Mouse (Mus musculus): ENCODE data around the gene Tnpo3. TPM values are rescaled to one million over a fixed set of nuclear protein-coding genes. Genes with fewer than 3 reads are reported as not detected.

Tnpo3 gene
- total and polyA plus RNA-seq, 2 experiments, result 26.8 to 34.7 TPM

DNA sequence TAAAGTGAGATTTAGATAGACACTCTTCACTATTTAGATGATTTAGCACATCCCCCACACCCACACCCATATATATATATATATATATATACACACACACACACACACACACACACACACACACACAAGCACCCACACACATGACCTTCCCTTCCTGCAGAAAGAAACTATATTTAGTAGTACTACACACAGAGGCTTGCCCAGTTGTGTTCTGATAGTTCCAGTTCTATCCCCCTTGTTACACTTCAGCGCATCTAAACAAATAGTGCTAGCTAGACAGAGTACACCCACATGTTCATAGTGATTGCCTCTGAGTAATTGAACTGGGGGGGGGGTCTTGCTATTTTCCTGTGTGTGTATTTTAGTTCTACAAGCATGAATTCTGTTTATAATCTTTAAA is 24.9 kb upstream of the Tnpo3 start:
- Histone ChIP-seq H3K79me2 (ENCODE audit: control insufficient read depth, insufficient read depth, low read length) (no peaks in the 10 kb centered on the region), H3K4me1 (ENCODE audit: control insufficient read depth, insufficient read depth, low read length) (no peaks in the 10 kb centered on the region), H3K27ac (replicated peaks; ENCODE audit: insufficient read depth, low read depth, low read length) (no peak overlapping the region), H3K9ac (ENCODE audit: low read depth, low read length) (no peak overlapping the region), H3K27me3 (ENCODE audit: control insufficient read depth, insufficient read depth, low read length) (peaks cover 3% of the 10 kb centered on the region; the same call in 1 of the 2 replicates), H3K4me3 (ENCODE audit: insufficient read depth, low read depth, low read length) (no peak overlapping the region), H3K36me3 (ENCODE audit: control insufficient read depth, insufficient read depth, low read length) (no peaks in the 10 kb centered on the region)
- 94% methylated on average over 1 of the region's 1 CpGs for WGBS
- DNase-seq (ENCODE audit: extremely low read depth, low read depth, low spot score), result no peak
- no peak for TF ChIP-seq POLR2A (IDR thresholded peaks at IDR 0.05; ENCODE audit: extremely low read depth, insufficient read depth, low read length)

DNA sequence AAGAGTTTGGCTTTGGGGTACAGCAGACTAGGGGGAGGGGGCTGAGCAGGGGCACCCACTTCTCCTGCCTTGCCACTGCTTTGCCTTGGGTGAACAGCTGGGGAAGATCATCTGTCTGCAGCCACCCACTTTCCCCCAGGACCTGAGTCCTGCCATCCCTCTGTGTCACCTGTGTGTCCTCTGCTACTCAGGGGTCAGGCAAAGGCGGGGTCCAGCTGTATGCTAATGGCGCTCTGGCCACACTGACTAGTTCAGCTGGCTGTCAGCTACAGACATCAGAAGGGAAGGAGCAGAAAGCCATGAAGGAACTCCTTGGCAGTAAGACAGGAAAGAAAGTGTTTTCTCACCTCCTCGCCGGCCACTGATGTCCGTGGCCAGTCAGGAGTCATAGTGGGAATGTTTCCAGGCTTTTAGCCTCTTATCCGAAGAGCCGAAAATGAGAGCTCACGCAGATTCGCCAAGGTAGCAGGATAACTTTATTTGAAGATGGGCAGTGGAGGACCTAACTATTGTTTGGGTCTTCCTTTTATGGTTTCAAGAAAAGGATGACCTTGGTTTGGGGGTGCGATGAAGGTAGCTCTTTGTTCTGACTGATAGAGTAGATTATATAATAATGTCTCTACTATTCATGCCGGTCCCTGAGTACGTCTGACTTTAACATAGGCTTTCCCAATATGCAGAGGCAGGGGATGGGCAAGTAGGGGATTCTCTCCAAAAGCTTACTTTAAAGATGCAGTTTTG is 23.0 kb upstream of the Tnpo3 start:
- Histone ChIP-seq H3K4me1 (ENCODE audit: control insufficient read depth, insufficient read depth, low read length) (no peaks in the 10 kb centered on the region), H3K9ac (ENCODE audit: low read depth, low read length) (no peak overlapping the region), H3K4me3 (ENCODE audit: insufficient read depth, low read depth, low read length) (no peak overlapping the region), H3K79me2 (ENCODE audit: control insufficient read depth, insufficient read depth, low read length) (no peaks in the 10 kb centered on the region), H3K27ac (replicated peaks; ENCODE audit: insufficient read depth, low read depth, low read length) (no peak overlapping the region), H3K36me3 (ENCODE audit: control insufficient read depth, insufficient read depth, low read length) (no peaks in the 10 kb centered on the region), H3K27me3 (ENCODE audit: control insufficient read depth, insufficient read depth, low read length) (peaks cover 3% of the 10 kb centered on the region; the same call in 1 of the 2 replicates)
- 64% methylated on average over 12 of the region's 12 CpGs for whole genome bisulfite sequencing
- DNase-seq (ENCODE audit: extremely low read depth, low read depth, low spot score), result no peak
- no peak for TF ChIP-seq POLR2A (IDR thresholded peaks at IDR 0.05; ENCODE audit: extremely low read depth, insufficient read depth, low read length)
- TF ChIP-seq CTCF (IDR thresholded peaks at IDR 0.05; ENCODE audit: low read depth, low read length), result no peak

DNA sequence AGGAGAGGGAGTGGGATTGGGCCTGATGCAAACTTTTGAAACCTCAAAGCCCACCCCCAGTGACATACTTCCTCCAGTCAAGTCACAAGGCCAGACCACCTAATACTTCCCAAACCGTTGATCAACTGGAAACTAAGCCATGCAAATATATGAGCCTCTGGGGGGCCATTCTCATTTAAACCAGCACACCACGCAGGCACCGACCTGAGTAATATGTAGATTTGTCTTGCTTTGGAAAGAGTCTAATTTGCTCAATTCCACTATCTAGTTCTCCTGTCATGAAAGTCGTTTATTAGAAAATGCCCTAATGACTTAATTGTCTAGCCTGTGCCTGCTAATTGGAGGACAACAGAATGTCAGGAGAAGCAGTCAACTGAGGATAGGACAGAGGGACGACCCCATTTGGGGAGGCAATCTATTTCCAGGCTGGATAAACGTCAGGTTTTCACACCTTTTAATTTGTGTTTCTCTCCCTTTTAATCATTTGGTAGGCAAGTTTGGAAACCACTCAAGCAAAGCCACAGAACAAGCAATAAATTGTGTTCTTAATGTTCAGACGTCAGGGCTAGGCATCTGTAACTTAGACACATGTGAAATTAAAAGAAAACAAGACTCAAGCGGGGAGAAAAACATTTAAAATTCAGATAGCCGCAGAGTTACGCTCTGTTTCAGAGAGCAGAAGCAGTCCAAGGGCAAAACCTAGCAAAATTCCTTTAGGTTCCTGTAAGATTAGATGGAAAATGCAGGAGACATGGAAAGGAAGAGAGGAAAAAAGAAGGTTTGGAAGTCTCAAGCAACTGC is 22.3 kb upstream of the Tnpo3 start:
- TF ChIP-seq CTCF (IDR thresholded peaks at IDR 0.05; ENCODE audit: low read depth, low read length), result no peak
- no peak for TF ChIP-seq POLR2A (IDR thresholded peaks at IDR 0.05; ENCODE audit: extremely low read depth, insufficient read depth, low read length)

DNA sequence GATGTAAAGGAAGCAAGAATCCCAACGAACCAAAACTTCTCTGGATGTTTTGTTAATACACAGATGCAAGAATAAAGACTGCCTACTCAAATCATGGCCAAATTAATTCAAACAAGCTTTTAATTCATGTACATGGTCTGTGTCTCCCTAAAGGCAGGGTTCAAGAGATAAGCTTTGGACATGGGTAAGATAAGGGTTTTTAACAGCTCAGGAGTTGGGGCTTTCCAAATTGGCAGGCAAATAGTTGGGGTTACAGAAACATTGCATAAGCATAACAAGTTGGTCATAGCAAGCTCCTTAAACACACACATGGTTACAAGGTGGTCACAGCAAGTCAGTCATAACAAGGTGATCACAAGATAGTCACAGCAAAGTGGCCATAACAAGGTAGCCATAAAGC is 20.5 kb upstream of the Tnpo3 start:
- no peak overlapping the region for H3K27ac ChIP-seq (replicated peaks; ENCODE audit: insufficient read depth, low read depth, low read length)
- no peak for TF ChIP-seq POLR2A (IDR thresholded peaks at IDR 0.05; ENCODE audit: extremely low read depth, insufficient read depth, low read length)
- TF ChIP-seq CTCF (IDR thresholded peaks at IDR 0.05; ENCODE audit: low read depth, low read length), result no peak
- no peaks in the 10 kb centered on the region for H3K36me3 ChIP-seq (ENCODE audit: control insufficient read depth, insufficient read depth, low read length)
- WGBS, result 81% methylated on average over 1 of the region's 1 CpGs
- 0 out of 2 replicates have a peak, but pooled peaks cover 3% of the 10 kb centered on the region for H3K27me3 ChIP-seq (ENCODE audit: control insufficient read depth, insufficient read depth, low read length)
- H3K9ac ChIP-seq (ENCODE audit: low read depth, low read length), result no peak overlapping the region
- no peak for DNase-seq (ENCODE audit: extremely low read depth, low read depth, low spot score)
- H3K4me3 ChIP-seq (ENCODE audit: insufficient read depth, low read depth, low read length), result no peak overlapping the region
- no peaks in the 10 kb centered on the region for H3K4me1 ChIP-seq (ENCODE audit: control insufficient read depth, insufficient read depth, low read length)
- no peaks in the 10 kb centered on the region for H3K79me2 ChIP-seq (ENCODE audit: control insufficient read depth, insufficient read depth, low read length)

More for the DNA sequence above, 22.3 kb upstream of the Tnpo3 start:
- Histone ChIP-seq H3K36me3 (ENCODE audit: control insufficient read depth, insufficient read depth, low read length) (no peaks in the 10 kb centered on the region), H3K9ac (ENCODE audit: low read depth, low read length) (no peak overlapping the region), H3K27me3 (ENCODE audit: control insufficient read depth, insufficient read depth, low read length) (peaks cover 3% of the 10 kb centered on the region; the same call in 1 of the 2 replicates), H3K4me1 (ENCODE audit: control insufficient read depth, insufficient read depth, low read length) (no peaks in the 10 kb centered on the region), H3K27ac (replicated peaks; ENCODE audit: insufficient read depth, low read depth, low read length) (no peak overlapping the region), H3K4me3 (ENCODE audit: insufficient read depth, low read depth, low read length) (no peak overlapping the region), H3K79me2 (ENCODE audit: control insufficient read depth, insufficient read depth, low read length) (no peaks in the 10 kb centered on the region)
- 46% methylated on average over 10 of the region's 10 CpGs for WGBS
- DNase-seq (ENCODE audit: extremely low read depth, low read depth, low spot score), result no peak

DNA sequence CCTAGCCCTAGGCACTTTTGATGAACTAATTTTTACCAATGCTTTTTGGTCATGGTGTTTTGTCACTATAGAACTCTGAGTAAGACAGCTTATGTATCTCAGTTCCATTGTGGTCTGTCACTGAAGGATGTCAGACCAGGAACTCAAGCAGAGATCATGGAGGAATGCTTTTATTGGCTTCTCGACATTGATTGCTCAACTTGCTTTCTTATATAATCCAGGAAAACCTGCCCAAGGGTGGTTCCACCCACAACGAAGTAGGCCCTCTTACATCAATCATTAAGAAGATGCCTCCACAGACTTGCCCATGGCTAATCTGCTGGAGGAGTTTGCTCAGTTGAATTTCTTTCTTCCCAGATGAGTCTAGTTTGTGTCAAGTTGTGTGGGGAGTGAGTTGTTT is 18.1 kb upstream of the Tnpo3 start:
- no peaks in the 10 kb centered on the region for H3K4me1 ChIP-seq (ENCODE audit: control insufficient read depth, insufficient read depth, low read length)
- DNase-seq (ENCODE audit: extremely low read depth, low read depth, low spot score), result no peak
- H3K79me2 ChIP-seq (ENCODE audit: control insufficient read depth, insufficient read depth, low read length), result no peaks in the 10 kb centered on the region
- H3K4me3 ChIP-seq (ENCODE audit: insufficient read depth, low read depth, low read length), result no peak overlapping the region
- H3K27me3 ChIP-seq (ENCODE audit: control insufficient read depth, insufficient read depth, low read length), result 0 out of 2 replicates have a peak, but pooled peaks cover 3% of the 10 kb centered on the region
- WGBS, result 79% methylated on average over 2 of the region's 2 CpGs
- no peak overlapping the region for H3K9ac ChIP-seq (ENCODE audit: low read depth, low read length)
- TF ChIP-seq CTCF (IDR thresholded peaks at IDR 0.05; ENCODE audit: low read depth, low read length), result no peak
- H3K36me3 ChIP-seq (ENCODE audit: control insufficient read depth, insufficient read depth, low read length), result no peaks in the 10 kb centered on the region
- no peak overlapping the region for H3K27ac ChIP-seq (replicated peaks; ENCODE audit: insufficient read depth, low read depth, low read length)

DNA sequence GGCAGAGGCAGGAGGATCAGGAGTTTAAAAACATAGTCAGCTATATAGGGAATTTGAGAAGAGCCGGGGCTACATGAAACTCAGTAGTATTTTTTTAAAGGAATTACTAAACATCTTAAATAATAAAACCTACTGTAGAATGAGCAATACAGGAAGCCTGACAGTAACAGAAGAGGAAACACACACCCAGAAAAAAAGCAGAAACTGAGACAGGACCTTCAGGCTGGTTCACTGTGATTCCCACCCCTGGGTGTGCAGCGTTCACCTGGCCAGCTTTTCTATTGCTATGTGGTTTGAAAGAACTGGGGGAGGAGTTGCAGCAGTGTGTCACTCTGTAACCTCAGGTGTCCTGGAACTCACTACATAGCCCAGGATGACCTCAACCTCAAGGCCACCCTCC is 14.2 kb upstream of the Tnpo3 start:
- TF ChIP-seq POLR2A (IDR thresholded peaks at IDR 0.05; ENCODE audit: extremely low read depth, insufficient read depth, low read length), result no peak
- TF ChIP-seq CTCF (IDR thresholded peaks at IDR 0.05; ENCODE audit: low read depth, low read length), result no peak
- H3K4me3 ChIP-seq (ENCODE audit: insufficient read depth, low read depth, low read length), result no peak overlapping the region
- H3K27ac ChIP-seq (replicated peaks; ENCODE audit: insufficient read depth, low read depth, low read length), result no peak overlapping the region
- no peaks in the 10 kb centered on the region for H3K4me1 ChIP-seq (ENCODE audit: control insufficient read depth, insufficient read depth, low read length)
- H3K79me2 ChIP-seq (ENCODE audit: control insufficient read depth, insufficient read depth, low read length), result no peaks in the 10 kb centered on the region
- WGBS, result 90% methylated on average over 2 of the region's 2 CpGs
- no peaks in the 10 kb centered on the region for H3K36me3 ChIP-seq (ENCODE audit: control insufficient read depth, insufficient read depth, low read length)
- no peaks in the 10 kb centered on the region for H3K27me3 ChIP-seq (ENCODE audit: control insufficient read depth, insufficient read depth, low read length)
- H3K9ac ChIP-seq (ENCODE audit: low read depth, low read length), result no peak overlapping the region
- DNase-seq (ENCODE audit: extremely low read depth, low read depth, low spot score), result no peak

All from liver, adult 2 months (tissue).